Mouse (Mus musculus) small intestine, adult 10 weeks (tissue): ENCODE results near the gene Gm10337. TPM values are rescaled to one million over a fixed set of nuclear protein-coding genes. Genes with fewer than 3 reads are reported as not detected.

Experiments used
- polyA plus RNA-seq: library from polyadenylated mRNA; stranded (reverse); fragments of 350-450 nt; fragmentation: Illumina TruSeq; extraction: RNeasy Lipid Tissue Mini Kit (QIAGEN cat#74804); gene quantifications from one replicate; pipeline ENCODE4 v1.2.3, GENCODE M21; 2014; ENCODE audit warnings: low replicate concordance

Gm10337 gene
- polyA plus RNA-seq = not detected

GRCm38 (mm10) chr15:102503447-102503846, at the start of gene Gm10337:
Gm10337 (plus strand) TSS chr15:102503722.

GRCm38 (mm10) chr15:102458904-102459317, 44.6 kb upstream of the Gm10337 start, which contains the start of gene Prr13:
Prr13 (plus strand) TSS chr15:102459028.

GRCm38 (mm10) chr15:102470183-102470604, 33.3 kb upstream of the Gm10337 start, which contains the start of gene Pcbp2:
Pcbp2 (plus strand) TSS chr15:102470539.

GRCm38 (mm10) chr15:102516728-102517404, 13.3 kb downstream of the Gm10337 start, which contains the start of gene Map3k12:
Map3k12 (minus strand) TSS chr15:102517064.

GRCm38 (mm10) chr15:102517976-102518858, 14.7 kb downstream of the Gm10337 start, which contains the start of gene Tarbp2:
Tarbp2 (plus strand) TSS chr15:102518192.

GRCm38 (mm10) chr15:102524892-102525485, 21.5 kb downstream of the Gm10337 start, which contains the start of gene Npff:
Npff (minus strand) TSS chr15:102524942.

Other genes starting within 250 kb of the Gm10337 start
- 0.48 TPM for gene Rarg, start 246.2 kb upstream of the Gm10337 start, polyA plus RNA-seq
- not detected for gene Gm9918, start 233.2 kb upstream of the Gm10337 start, polyA plus RNA-seq
- gene Mfsd5, start 224.3 kb upstream of the Gm10337 start, polyA plus RNA-seq = 0.78 TPM
- gene Espl1, start 207.5 kb upstream of the Gm10337 start, polyA plus RNA-seq = 0.19 TPM
- 6.2 TPM for gene Pfdn5, start 177.6 kb upstream of the Gm10337 start, polyA plus RNA-seq
- gene Myg1, start 172.0 kb upstream of the Gm10337 start, polyA plus RNA-seq = 5.8 TPM
- gene Aaas, start 153.0 kb upstream of the Gm10337 start, polyA plus RNA-seq = 4.4 TPM
- gene Sp7, start 136.5 kb upstream of the Gm10337 start, polyA plus RNA-seq = not detected
- gene Sp1, start 97.6 kb upstream of the Gm10337 start, polyA plus RNA-seq = 83.0 TPM
- not detected for gene Amhr2, start 58.4 kb upstream of the Gm10337 start, polyA plus RNA-seq
- 223 TPM for gene Prr13, start 44.7 kb upstream of the Gm10337 start, polyA plus RNA-seq
- gene Pcbp2, start 33.2 kb upstream of the Gm10337 start, polyA plus RNA-seq = 488 TPM
- 0.93 TPM for gene Map3k12, start 13.3 kb downstream of the Gm10337 start, polyA plus RNA-seq
- gene Tarbp2, start 14.5 kb downstream of the Gm10337 start, polyA plus RNA-seq = 1.7 TPM
- not detected for gene Npff, start 21.2 kb downstream of the Gm10337 start, polyA plus RNA-seq
- not detected for gene Gm28047, start 121.3 kb downstream of the Gm10337 start, polyA plus RNA-seq
- 22.5 TPM for gene Atf7, start 121.7 kb downstream of the Gm10337 start, polyA plus RNA-seq
- 21.1 TPM for gene Atp5g2, start 168.6 kb downstream of the Gm10337 start, polyA plus RNA-seq
- 28.1 TPM for gene Calcoco1, start 218.5 kb downstream of the Gm10337 start, polyA plus RNA-seq